Mouse (Mus musculus): ENCODE results near the gene Atg4b. TPM values are rescaled to one million over a fixed set of nuclear protein-coding genes. Genes with fewer than 3 reads are reported as not detected.
"Not testable (repeated sequence)": the region's sequence is repeated elsewhere in the genome, so short reads cannot be mapped to it uniquely, and the experiment has no call there.

The Atg4b gene
- polyA plus RNA-seq, 1 experiment from 2014 or later: 64.6 TPM

DNA sequence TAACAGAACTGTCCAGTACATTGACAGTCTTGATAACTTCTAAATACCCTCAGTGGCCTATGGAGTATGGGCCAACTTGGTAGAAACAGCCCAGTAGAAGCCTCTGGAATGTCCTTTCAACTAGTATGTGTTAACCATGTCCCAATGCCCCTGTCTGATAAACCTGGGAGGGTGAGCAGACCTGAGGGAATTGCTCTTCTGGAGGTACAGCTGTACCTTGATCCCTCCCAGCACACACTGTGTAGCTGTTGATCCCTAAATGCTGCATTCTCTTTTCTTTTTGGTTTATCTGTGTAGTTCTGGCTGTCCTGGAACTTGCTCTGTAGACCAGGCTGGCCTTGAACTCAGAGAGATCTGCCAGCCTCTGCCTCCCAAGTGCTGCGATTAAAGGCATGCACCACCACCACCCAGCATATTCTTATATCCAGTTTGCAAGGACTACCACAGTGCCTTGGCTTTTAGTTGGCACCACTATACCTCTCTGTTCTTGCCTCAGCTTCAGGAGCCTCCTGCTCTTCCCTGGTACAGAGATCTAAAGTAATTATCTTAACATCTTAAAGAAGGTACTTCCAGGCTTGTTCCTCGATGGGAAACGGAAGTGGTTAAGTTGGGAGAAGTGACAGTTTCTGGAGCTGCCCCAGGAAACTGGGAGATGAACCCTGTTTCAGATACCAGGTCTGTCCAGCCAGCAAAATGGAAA, 72.6 kb downstream of the Atg4b start:
- H3K4me3 ChIP-seq (replicated peaks): peak overlapping the region; percentile 69; the same call in 1 of the 2 replicates
- ATAC-seq (ENCODE audit: low read depth) (no peak), DNase-seq (no peak)
- 62% methylated on average over 3 of the region's 3 CpGs for WGBS (ENCODE audit: insufficient replicate concordance)
- H3K9me3 ChIP-seq (replicated peaks): no peaks in the 10 kb centered on the region
- no peaks in the 10 kb centered on the region for H3K27me3 ChIP-seq
- H3K4me2 ChIP-seq: peak overlapping the region; percentile 90
- peaks cover 25% of the 10 kb centered on the region for H3K36me3 ChIP-seq
- peaks cover 32% of the 10 kb centered on the region for H3K4me1 ChIP-seq (replicated peaks)
- peak overlapping the region; percentile 100 for H3K27ac ChIP-seq
- peak overlapping the region; percentile 78 for H3K9ac ChIP-seq

DNA sequence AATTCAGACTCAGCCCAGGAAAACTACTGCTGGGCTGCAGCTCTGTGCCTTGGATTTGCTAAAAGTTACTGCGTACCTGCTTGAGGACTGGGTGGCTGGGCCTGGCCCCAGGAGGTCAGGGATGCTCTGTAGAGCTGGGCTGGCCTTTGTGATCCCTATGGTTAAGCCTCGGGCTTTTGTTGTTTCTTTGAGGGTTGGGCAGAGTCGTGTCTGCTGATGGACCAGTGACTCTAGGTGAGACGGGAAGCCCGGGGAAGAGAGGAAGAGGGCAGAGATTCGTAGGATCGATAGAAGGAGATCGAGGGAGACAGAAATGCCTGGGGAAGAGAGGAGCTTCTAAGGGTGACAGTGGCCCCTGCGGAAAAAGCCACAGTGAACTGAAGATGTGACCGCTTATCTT, 73.3 kb downstream of the Atg4b start, which contains the start of gene D2hgdh:
D2hgdh (plus strand) TSS at position 301 of the 400 bp plus-strand sequence.
- no peaks in the 10 kb centered on the region for H3K27me3 ChIP-seq

DNA sequence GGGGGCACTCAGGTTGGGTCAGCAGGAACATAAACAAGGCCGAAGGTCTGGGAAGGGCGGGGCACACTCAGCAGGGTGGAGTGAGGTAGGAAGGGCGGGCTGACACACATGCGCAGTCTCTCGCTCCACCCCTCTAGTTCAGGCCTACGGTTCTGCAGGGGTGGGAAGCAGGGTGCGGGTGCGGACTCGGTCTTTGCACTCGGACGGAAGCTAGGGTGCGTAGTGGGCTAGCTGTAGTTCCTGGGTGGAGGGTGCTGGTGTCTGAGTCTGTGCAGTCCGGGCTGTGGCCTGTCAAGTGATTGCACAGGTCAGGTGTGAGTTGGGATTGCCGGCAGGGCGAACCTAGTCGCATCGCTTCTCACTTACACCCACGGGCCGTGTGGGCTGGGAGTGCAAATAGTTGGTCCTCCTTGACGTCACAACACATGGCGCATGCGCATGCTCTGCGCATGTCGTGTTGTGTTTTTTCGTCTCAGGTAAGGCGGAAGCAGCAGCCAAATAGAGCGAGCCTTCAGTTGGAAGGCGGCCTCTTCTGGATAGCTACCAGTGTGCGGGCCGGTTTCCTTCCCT, 73.9 kb downstream of the Atg4b start:
- Histone ChIP-seq H3K4me3 (replicated peaks) (peak overlapping the region; percentile 69), H3K4me2 (peak overlapping the region; percentile 90), H3K27ac (peak overlapping the region; percentile 100), H3K9ac (peak overlapping the region; percentile 78), H3K4me1 (replicated peaks) (peaks cover 32% of the 10 kb centered on the region), H3K9me3 (replicated peaks) (no peaks in the 10 kb centered on the region), H3K36me3 (peaks cover 13% of the 10 kb centered on the region), H3K27me3 (no peaks in the 10 kb centered on the region)
- ATAC-seq (ENCODE audit: low read depth) (peak; percentile 99), DNase-seq (peak; percentile 93)
- WGBS (ENCODE audit: insufficient replicate concordance): under 1% methylated on average over 30 of the region's 30 CpGs

More for the DNA sequence above, 73.3 kb downstream of the Atg4b start, which contains the start of gene D2hgdh:
- DNase-seq (no peak), ATAC-seq (ENCODE audit: low read depth) (peak; percentile 25)
- peaks cover 19% of the 10 kb centered on the region for H3K36me3 ChIP-seq
- H3K9ac ChIP-seq: peak within 1 kb of the TSS; percentile 78
- H3K27ac ChIP-seq: peak within 1 kb of the TSS; percentile 100
- H3K4me3 ChIP-seq (replicated peaks): peak within 1 kb of the TSS; percentile 69
- no peaks in the 10 kb centered on the region for H3K9me3 ChIP-seq (replicated peaks)
- peak within 1 kb of the TSS; percentile 90 for H3K4me2 ChIP-seq
- H3K4me1 ChIP-seq (replicated peaks): peaks cover 32% of the 10 kb centered on the region
- WGBS (ENCODE audit: insufficient replicate concordance): 10% methylated on average over 10 of the region's 10 CpGs

DNA sequence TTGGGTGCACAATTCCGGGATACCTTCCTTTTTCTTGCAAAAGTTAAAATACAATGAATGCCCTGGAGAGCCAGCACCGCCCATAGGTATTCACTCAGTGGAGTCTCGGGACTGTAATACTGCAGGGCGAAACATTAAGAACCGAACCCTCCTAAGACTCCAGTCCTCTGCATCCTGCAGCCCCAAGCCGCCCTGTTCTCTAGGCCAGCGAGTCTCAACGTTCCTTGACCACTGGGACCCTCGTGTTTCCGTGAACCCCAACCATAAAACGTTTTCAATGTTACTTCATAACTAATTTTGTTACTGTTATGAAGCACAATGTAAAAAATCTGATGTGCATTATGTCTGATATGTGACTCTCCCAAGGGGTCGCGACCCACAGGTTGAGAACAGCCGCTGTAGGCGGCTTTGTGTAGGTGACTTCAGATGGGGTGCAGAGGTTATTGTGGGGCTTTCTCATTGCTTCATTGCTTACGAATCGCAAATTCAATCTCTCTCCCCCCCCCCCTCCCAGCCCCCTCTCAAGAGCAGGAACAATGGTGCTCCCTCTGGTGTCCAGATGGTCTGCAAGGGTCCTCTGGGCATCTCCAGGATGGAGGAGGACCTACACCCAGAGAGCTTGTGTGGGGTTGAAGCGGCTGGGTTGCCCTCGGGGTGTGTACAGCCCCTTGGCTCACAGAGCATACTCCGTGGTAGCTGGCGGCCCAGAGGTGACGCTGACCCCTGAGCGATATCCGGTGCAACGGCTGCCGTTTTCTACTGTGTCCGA, 74.7 kb downstream of the Atg4b start:
- H3K27ac ChIP-seq: peak overlapping the region; percentile 100
- peak overlapping the region; percentile 69 for H3K4me3 ChIP-seq (replicated peaks)
- 41% methylated on average over 27 of the region's 27 CpGs for WGBS (ENCODE audit: insufficient replicate concordance)
- peak overlapping the region; percentile 78 for H3K9ac ChIP-seq
- ATAC-seq (ENCODE audit: low read depth) (no peak), DNase-seq (no peak)
- H3K4me2 ChIP-seq: peak overlapping the region; percentile 90
- no peaks in the 10 kb centered on the region for H3K27me3 ChIP-seq
- H3K4me1 ChIP-seq (replicated peaks): peaks cover 32% of the 10 kb centered on the region
- peaks cover 7% of the 10 kb centered on the region for H3K36me3 ChIP-seq
- H3K9me3 ChIP-seq (replicated peaks): no peaks in the 10 kb centered on the region

DNA sequence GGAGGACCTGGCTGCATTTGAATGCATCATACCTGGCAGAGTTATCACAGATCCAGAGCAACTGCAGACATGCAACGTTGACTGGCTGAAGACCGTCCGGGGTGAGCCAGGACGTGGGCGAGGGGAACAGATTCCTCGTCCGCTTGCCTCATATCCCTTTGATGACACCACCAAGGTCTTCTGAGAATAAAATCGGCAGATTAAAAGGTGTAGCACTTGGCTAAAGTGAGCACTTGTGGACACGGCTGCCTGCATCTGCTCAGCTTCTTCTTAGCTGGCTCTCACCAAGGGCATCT, 75.2 kb downstream of the Atg4b start:
- Histone ChIP-seq H3K4me3 (replicated peaks) (peak overlapping the region; percentile 69), H3K4me1 (replicated peaks) (peaks cover 32% of the 10 kb centered on the region), H3K4me2 (peak overlapping the region; percentile 90), H3K27me3 (no peaks in the 10 kb centered on the region), H3K9me3 (replicated peaks) (no peaks in the 10 kb centered on the region), H3K27ac (0 out of 2 replicates have a peak overlapping the region, but pooled peaks have one; percentile 100), H3K36me3 (peaks cover 2% of the 10 kb centered on the region), H3K9ac (peak overlapping the region; percentile 78; the same call in 1 of the 2 replicates)
- no peak for ATAC-seq (ENCODE audit: low read depth)
- no peak for DNase-seq
- WGBS (ENCODE audit: insufficient replicate concordance): 90% methylated on average over 9 of the region's 9 CpGs

DNA sequence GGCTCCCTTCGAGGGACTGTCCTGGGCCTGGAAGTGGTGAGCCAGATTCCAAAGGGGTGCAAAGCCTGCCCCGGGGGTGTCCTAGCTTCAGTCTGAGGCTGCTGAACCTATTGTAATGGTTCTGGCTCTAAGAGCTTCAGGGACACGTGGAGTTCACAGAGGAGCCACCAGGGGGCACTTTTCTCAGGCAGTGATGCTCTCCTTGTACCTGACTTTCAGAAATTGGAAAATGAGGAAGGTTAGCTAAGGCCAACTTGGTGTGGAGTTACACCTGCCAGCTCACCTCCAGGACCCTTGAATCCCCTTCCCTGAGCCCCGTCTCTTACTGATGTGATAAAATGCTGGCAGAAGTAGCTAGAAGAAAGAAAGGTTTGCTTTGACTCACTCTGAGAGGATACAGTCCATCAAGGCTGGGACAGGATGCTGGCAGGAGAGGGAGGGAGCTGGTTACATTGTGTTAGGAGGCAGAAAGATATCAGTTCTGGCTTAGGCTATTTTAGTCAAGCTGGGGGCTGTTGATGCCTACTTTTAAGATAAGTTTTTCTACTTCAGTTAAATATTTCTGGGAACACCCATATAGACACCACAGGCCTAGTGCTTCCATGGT, 81.6 kb downstream of the Atg4b start:
- H3K36me3 ChIP-seq: peaks cover 14% of the 10 kb centered on the region
- H3K27ac ChIP-seq; DNase-seq; H3K27me3 ChIP-seq; H3K4me1 ChIP-seq (replicated peaks); H3K4me2 ChIP-seq; H3K9ac ChIP-seq; ATAC-seq (ENCODE audit: low read depth); H3K9me3 ChIP-seq (replicated peaks); H3K4me3 ChIP-seq (replicated peaks): not testable (repeated sequence)
- 56% methylated on average over 2 of the region's 4 CpGs for WGBS (ENCODE audit: insufficient replicate concordance)

DNA sequence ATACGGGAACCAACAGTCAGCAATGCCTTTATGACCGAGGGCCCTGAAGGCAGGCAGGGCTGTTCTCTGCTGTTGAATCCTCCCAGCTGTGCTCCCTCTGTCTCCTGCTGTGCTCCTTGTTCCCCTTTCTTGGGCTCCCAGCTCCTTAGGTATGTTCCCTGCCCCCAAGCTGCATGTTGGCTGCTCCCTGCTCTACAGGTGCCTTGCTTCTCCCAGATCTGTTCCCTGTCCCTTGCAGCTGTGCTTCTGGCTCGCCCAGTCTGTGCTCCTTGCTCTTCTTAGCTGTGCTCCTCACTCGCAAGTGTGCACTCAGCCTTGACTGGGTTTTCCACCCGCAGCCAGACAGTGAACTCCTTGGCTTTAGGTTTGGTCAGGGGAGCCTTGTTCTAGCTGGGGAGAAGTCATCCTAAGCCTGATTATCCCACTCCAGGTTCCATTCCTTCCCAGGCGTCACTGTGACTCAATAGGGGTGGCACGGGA, 83.4 kb downstream of the Atg4b start:
- no peaks in the 10 kb centered on the region for H3K27me3 ChIP-seq
- DNase-seq (no peak), ATAC-seq (ENCODE audit: low read depth) (no peak)
- H3K27ac ChIP-seq: no peak overlapping the region
- no peak overlapping the region for H3K4me3 ChIP-seq (replicated peaks)
- no peaks in the 10 kb centered on the region for H3K9me3 ChIP-seq (replicated peaks)
- 76% methylated on average over 7 of the region's 7 CpGs for WGBS (ENCODE audit: insufficient replicate concordance)
- H3K4me1 ChIP-seq (replicated peaks): no peaks in the 10 kb centered on the region
- H3K9ac ChIP-seq: no peak overlapping the region
- H3K4me2 ChIP-seq: no peak overlapping the region
- peaks cover 16% of the 10 kb centered on the region for H3K36me3 ChIP-seq

DNA sequence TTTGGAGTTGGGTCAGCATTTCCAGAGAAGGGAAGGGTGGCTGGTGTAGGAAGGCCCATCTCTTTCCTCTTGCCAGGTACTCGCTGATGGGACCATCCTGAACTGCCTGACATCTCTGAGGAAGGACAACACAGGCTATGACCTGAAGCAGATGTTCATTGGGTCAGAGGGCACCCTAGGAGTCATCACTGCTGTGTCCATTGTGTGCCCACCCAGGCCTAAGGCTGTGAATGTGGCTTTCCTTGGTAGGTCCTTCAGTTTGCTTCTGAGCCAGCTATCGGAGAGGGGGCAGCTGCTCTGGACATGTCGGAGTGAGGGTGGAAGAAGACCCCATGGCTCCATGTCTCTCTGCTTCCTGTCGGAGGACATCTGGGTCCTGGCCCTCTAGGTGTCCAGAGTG, 83.9 kb downstream of the Atg4b start:
- Histone ChIP-seq H3K4me2 (no peak overlapping the region), H3K27ac (no peak overlapping the region), H3K36me3 (peaks cover 16% of the 10 kb centered on the region), H3K4me1 (replicated peaks) (no peaks in the 10 kb centered on the region), H3K4me3 (replicated peaks) (no peak overlapping the region), H3K9me3 (replicated peaks) (no peaks in the 10 kb centered on the region), H3K27me3 (no peaks in the 10 kb centered on the region), H3K9ac (no peak overlapping the region)
- no peak for DNase-seq
- 82% methylated on average over 4 of the region's 4 CpGs for WGBS (ENCODE audit: insufficient replicate concordance)
- ATAC-seq (ENCODE audit: low read depth): no peak

DNA sequence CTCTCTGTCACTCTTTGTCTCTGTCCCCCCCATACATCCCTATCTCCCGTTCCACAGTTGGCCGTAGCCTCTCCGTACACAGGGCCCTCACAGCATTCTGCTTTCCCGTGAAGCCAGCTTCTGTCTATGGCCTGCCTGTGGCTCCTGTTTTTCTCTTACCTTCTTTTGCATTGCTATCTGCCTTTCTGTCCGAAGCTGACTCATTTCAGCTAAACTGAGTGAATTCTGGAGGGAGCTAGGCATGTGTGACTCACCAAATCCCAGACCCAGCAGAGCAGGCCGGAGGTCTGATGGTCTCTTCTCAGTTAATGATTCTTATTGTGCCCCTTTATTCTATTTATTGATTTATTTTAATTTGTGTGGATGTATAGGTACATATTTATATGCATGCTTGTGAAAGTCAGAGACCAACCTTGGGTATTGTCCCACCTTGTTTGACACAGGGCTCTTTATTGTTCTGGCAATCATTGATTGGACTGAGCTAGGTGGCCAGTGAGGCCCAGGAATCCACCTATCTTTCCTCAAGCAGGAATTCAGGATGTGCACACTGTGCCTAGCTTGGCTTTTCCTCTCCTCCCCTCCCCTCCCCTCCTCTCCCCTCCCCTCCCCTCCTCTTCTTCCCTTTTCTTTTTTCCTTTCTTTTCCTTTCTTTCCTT, 84.7 kb downstream of the Atg4b start:
- Histone ChIP-seq H3K4me3 (replicated peaks) (no peak overlapping the region), H3K9me3 (replicated peaks) (no peaks in the 10 kb centered on the region), H3K9ac (no peak overlapping the region), H3K27me3 (no peaks in the 10 kb centered on the region), H3K4me1 (replicated peaks) (no peaks in the 10 kb centered on the region), H3K4me2 (no peak overlapping the region), H3K27ac (no peak overlapping the region), H3K36me3 (peaks cover 16% of the 10 kb centered on the region)
- DNase-seq (no peak), ATAC-seq (ENCODE audit: low read depth) (no peak)
- WGBS (ENCODE audit: insufficient replicate concordance): 80% methylated on average over 6 of the region's 6 CpGs

DNA sequence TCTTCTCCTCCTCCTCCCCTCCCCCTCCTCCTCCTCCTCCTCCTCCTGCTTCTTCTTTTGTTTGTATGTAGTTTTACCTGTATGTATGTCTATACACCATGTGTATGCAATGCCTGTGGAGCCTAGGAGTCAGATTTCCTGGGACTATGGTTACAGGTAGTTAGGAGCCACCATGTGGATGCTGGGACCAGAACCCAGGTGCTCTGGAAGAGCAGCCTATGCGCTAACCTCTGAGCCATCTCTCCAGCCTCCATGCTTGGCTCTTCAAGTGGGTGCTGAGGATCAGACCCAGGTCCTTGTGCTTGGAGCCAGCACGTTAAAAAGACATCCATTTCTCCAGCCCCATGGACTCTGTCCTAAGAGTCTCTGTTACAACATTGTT, 85.2 kb downstream of the Atg4b start:
- 76% methylated on average over 2 of the region's 2 CpGs for WGBS (ENCODE audit: insufficient replicate concordance)
- H3K27me3 ChIP-seq: no peaks in the 10 kb centered on the region
- no peak overlapping the region for H3K9ac ChIP-seq
- H3K9me3 ChIP-seq (replicated peaks): no peaks in the 10 kb centered on the region
- H3K4me3 ChIP-seq (replicated peaks): no peak overlapping the region
- H3K4me1 ChIP-seq (replicated peaks): no peaks in the 10 kb centered on the region
- H3K4me2 ChIP-seq: no peak overlapping the region
- no peak overlapping the region for H3K27ac ChIP-seq
- ATAC-seq (ENCODE audit: low read depth) (no peak), DNase-seq (no peak)
- peaks cover 16% of the 10 kb centered on the region for H3K36me3 ChIP-seq

DNA sequence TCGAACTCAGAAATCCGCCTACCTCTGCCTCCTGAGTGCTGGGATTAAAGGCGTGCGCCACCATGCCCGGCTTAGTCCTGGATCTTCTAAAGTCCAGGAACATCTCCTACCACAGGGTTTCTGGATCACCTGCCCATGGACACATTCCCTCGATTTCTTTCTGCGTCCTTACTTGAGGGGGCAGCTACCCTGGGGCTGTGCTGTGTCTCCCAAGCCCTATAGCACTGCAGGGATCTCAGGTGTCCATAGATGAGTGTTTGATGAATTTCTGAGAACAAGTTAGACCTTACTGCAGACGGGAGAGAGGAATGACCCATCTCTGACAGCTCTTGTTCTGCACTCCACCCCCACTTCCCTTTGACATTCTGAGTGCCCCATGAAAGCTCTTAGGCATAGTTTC, 86.0 kb downstream of the Atg4b start:
- no peaks in the 10 kb centered on the region for H3K27me3 ChIP-seq
- 85% methylated on average over 8 of the region's 8 CpGs for WGBS (ENCODE audit: insufficient replicate concordance)
- H3K4me2 ChIP-seq: no peak overlapping the region
- ATAC-seq (ENCODE audit: low read depth): no peak
- peaks cover 16% of the 10 kb centered on the region for H3K36me3 ChIP-seq
- no peak overlapping the region for H3K27ac ChIP-seq
- H3K9ac ChIP-seq: no peak overlapping the region
- no peak overlapping the region for H3K4me3 ChIP-seq (replicated peaks)
- DNase-seq: no peak
- H3K9me3 ChIP-seq (replicated peaks): no peaks in the 10 kb centered on the region
- H3K4me1 ChIP-seq (replicated peaks): no peaks in the 10 kb centered on the region

Measured in liver, embryonic 13.5 days (tissue).